Mouse (Mus musculus) small intestine, adult 2 months (tissue): ENCODE data around the gene Klc1. TPM values are rescaled to one million over a fixed set of nuclear protein-coding genes. Genes with fewer than 3 reads are reported as not detected.
"Not testable (repeated sequence)": the region's sequence is repeated elsewhere in the genome, so short reads cannot be mapped to it uniquely, and the experiment has no call there.

Experiments
- H3K27ac ChIP-seq: fragments of 200-500 bp; 2 replicates; pipeline ENCODE4 v1.5.1; 2012; ENCODE audit warnings: low read depth, low read length, control low read depth, inconsistent platforms; ENCODE audit not compliant: insufficient read depth
- H3K27me3 ChIP-seq: fragments of 200-500 bp; 2 replicates; pipeline ENCODE4 v1.6.1; 2012; ENCODE audit warnings: mild to moderate bottlenecking, moderate library complexity, low read length, inconsistent platforms; ENCODE audit not compliant: control insufficient read depth, insufficient read depth
- H3K36me3 ChIP-seq: fragments of 200-500 bp; 2 replicates; pipeline ENCODE4 v1.6.1; 2012; ENCODE audit warnings: mild to moderate bottlenecking, low read length, control low read depth, inconsistent platforms; ENCODE audit not compliant: control insufficient read depth, insufficient read depth
- H3K4me1 ChIP-seq: fragments of 200-500 bp; 2 replicates; pipeline ENCODE4 v1.6.1; 2012; ENCODE audit warnings: low read length, inconsistent platforms, mixed read lengths; ENCODE audit not compliant: control insufficient read depth, insufficient read depth, insufficient read length
- H3K4me3 ChIP-seq: fragments of 200-500 bp; 2 replicates; pipeline ENCODE4 v1.5.1; 2012; ENCODE audit warnings: low read depth, mild to moderate bottlenecking, control low read depth, inconsistent platforms, low read length, moderate library complexity
- CTCF ChIP-seq: fragments of 200-500 bp; IDR thresholded peaks from 2 replicates; pipeline ENCODE4 v1.5.1; 2012; ENCODE audit warnings: low read depth, mild to moderate bottlenecking, control low read depth, inconsistent platforms, low read length, moderate library complexity, mixed read lengths; ENCODE audit not compliant: insufficient replicate concordance, insufficient read length; ENCODE audit errors: extremely low read depth
- POLR2A ChIP-seq: fragments of 200-500 bp; IDR thresholded peaks from 2 replicates; pipeline ENCODE4 v1.6.1; 2012; ENCODE audit warnings: low read depth, mild to moderate bottlenecking, control low read depth, inconsistent platforms, low read length, moderate library complexity
- WGBS: fragments of 180-500 bp; shearing (Covaris S2); methylation state at CpG from one replicate; pipeline ENCODE4 v1.1.7; 2018; 5-methylcytosine and 5-hydroxymethylcytosine counted together
- polyA plus RNA-seq: library from polyadenylated mRNA; depleted of rRNA; stranded (reverse); fragments of >200 nt; gene quantifications from 2 replicates; pipeline ENCODE4 v1.2.3, GENCODE M21; 2012

Klc1 gene
- polyA plus RNA-seq, 1 experiment, result 55.8 TPM

DNA sequence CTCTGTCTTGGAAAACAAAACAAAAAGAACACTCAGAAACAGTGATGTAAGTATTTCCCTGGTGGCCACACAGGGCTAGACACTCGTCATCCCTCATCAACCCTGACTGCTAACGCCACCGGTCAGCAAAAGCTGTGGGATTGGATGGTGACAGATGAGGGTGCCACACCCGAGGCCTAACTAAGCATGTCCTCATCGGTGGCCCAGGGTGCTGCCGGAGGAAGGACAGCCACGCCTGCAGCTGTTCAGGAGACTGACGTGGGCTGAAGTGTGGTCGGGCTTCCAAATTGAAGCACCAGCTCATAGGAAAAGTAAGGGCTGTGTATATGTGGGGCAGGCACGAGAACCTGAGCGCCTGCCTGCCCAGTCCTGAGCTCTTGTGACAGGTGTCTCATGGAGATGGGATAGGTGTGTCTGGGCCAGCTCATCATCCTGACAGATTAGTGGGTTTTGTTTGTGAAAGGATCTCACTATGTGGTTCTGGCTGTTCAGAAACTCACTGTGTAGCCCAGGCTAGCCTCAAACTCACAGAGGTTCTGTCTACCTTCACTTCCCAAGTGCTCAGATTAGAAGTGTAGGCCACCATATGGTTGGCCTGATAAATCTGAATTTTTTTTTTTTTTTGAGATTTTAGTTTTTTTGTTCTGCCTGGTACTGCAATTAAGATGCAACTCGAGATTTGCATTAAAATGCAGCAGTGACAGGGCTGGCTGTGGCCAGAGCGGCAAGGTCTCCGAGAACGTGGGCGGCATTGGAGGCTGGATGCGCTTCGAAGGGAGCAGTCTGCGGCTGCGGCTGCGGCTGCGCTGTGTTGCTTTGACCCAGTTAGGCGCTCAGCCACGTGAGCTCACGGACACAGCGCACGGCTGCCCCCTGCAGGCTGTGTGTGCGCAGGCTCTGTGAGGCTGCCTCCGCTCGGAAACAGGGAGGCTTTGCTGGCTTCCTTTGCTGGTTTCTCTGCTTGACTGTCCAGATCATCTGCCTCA lies 26.5 kb upstream of the Klc1 start:
- H3K27ac ChIP-seq, result no peak overlapping the region
- 32% methylated on average over 30 of the region's 30 CpGs for WGBS
- H3K4me1 ChIP-seq, result peaks cover 6% of the 10 kb centered on the region
- 0 out of 2 replicates have a peak overlapping the region, but pooled peaks have one; percentile 6 for H3K4me3 ChIP-seq
- TF ChIP-seq CTCF (peak; percentile 84), POLR2A (no peak)
- 0 out of 2 replicates have a peak, but pooled peaks cover 5% of the 10 kb centered on the region for H3K36me3 ChIP-seq
- H3K27me3 ChIP-seq, result no peaks in the 10 kb centered on the region

- H3K4me1 ChIP-seq, result peaks cover 6% of the 10 kb centered on the region
- H3K4me3 ChIP-seq, result no peak overlapping the region
- TF ChIP-seq CTCF, result no peak
- no peak for TF ChIP-seq POLR2A
- WGBS, result 70% methylated on average over 5 of the region's 5 CpGs
- 0 out of 2 replicates have a peak, but pooled peaks cover 2% of the 10 kb centered on the region for H3K36me3 ChIP-seq
- no peak overlapping the region for H3K27ac ChIP-seq
- H3K27me3 ChIP-seq, result no peaks in the 10 kb centered on the region
Measured at GRCm38 (mm10) chr12:111732921-111733320, 25.7 kb upstream of the Klc1 start.

GRCm38 (mm10) chr12:111734912-111735311 lies 23.7 kb upstream of the Klc1 start:
- Histone ChIP-seq H3K27me3 (no peaks in the 10 kb centered on the region), H3K4me1 (peaks cover 6% of the 10 kb centered on the region), H3K27ac (no peak overlapping the region), H3K4me3 (no peak overlapping the region), H3K36me3 (0 out of 2 replicates have a peak, but pooled peaks cover under 1% of the 10 kb centered on the region)
- TF ChIP-seq CTCF, result no peak
- TF ChIP-seq POLR2A, result no peak
- WGBS, result 94% methylated on average over 3 of the region's 3 CpGs

DNA sequence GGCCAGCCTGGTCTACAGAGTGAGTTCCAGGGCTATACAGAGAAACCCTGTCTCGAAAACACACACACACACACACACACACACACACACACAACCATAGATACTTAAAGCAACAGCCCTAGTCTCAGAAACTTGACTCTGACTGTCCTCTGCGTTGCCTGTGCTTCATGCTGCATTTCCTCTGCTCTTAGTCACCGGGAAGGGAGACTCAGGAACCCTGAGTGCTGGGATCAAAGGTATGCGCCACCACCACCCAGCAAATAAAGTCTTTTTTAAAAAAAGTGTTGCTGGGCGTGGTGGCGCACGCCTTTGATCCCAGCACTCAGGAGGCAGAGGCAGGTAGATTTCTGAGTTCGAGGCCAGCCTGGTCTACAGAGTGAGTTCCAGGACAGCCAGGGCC lies 22.0 kb upstream of the Klc1 start:
- not testable (repeated sequence) for H3K4me1 ChIP-seq, H3K27ac ChIP-seq, H3K36me3 ChIP-seq, H3K4me3 ChIP-seq, H3K27me3 ChIP-seq
- 76% methylated on average over 8 of the region's 8 CpGs for WGBS

DNA sequence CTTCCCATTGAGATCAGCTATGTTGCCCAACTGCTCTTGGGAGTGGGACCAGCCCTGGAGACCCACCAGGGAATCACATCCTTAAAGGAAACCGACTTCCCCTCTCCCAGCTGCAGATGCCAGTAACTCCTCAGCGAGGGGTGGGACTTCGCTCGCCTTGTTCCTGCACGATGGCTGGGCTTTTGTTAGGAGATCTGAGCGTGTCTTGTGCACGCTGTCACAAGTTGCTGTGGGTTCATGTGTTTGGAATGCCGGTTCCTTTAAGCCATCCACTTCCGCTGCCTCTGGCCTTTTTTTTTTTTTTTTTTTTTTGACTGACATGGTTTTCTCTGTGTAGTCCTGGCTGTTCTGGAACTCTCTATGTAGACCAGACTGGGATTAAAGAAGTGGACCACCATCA lies 21.3 kb upstream of the Klc1 start:
- Histone ChIP-seq H3K4me1 (peaks cover under 1% of the 10 kb centered on the region; the same call in 1 of the 2 replicates), H3K4me3 (no peak overlapping the region), H3K27ac (no peak overlapping the region), H3K27me3 (no peaks in the 10 kb centered on the region), H3K36me3 (no peaks in the 10 kb centered on the region)
- no peak for TF ChIP-seq CTCF
- TF ChIP-seq POLR2A, result no peak
- WGBS, result 81% methylated on average over 9 of the region's 9 CpGs

GRCm38 (mm10) chr12:111738754-111739153 lies 19.9 kb upstream of the Klc1 start:
- 36% methylated on average over 3 of the region's 3 CpGs for WGBS
- H3K36me3 ChIP-seq, result no peaks in the 10 kb centered on the region
- TF ChIP-seq POLR2A (no peak), CTCF (peak; percentile 39; the same call in 1 of the 2 replicates)
- H3K4me3 ChIP-seq, result no peak overlapping the region
- H3K27me3 ChIP-seq, result no peaks in the 10 kb centered on the region
- H3K27ac ChIP-seq, result no peak overlapping the region
- H3K4me1 ChIP-seq, result no peaks in the 10 kb centered on the region; the same call in 1 of the 2 replicates

DNA sequence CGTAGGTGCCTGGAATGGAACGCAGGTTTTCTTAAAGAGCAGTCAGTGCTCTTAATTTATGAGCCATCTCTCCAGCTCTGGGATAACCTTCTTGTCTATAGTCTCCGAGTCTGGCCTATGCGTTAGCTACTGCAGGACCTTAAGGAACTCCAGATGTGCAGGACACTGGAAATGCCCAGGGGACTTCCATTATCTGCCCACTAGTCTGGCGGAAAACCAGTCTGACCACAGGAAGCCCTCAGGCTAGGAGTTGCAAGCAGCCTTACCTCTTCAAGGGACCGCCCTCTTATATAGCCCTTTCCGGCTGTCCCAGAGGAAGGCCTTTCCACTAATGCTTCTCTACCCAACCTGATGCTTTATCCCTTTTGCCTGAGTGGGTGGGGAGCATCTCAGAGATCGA lies 17.3 kb upstream of the Klc1 start:
- Histone ChIP-seq H3K27me3 (no peaks in the 10 kb centered on the region), H3K36me3 (no peaks in the 10 kb centered on the region), H3K4me3 (no peak overlapping the region), H3K27ac (no peak overlapping the region), H3K4me1 (peaks cover 3% of the 10 kb centered on the region; the same call in 1 of the 2 replicates)
- TF ChIP-seq POLR2A (no peak), CTCF (no peak)
- whole genome bisulfite sequencing, result 91% methylated on average over 8 of the region's 8 CpGs
